Mouse (Mus musculus): ENCODE measurements around the gene Tbc1d17.

GRCm38 (mm10) chr7:44838073-44838472 is 10.8 kb downstream of the Tbc1d17 start:
- TF ChIP-seq CTCF (IDR thresholded peaks at IDR 0.05; ENCODE audit: borderline replicate concordance, extremely low read depth, insufficient read depth, insufficient read length) (no peak), POLR2A (IDR thresholded peaks at IDR 0.05; ENCODE audit: borderline replicate concordance, extremely low read depth, insufficient read depth, insufficient read length, poor library complexity, severe bottlenecking) (no peak)

Measured in brain, embryonic 14.5 days (tissue).